Mouse (Mus musculus) cerebellum, postnatal 36 days (tissue): ENCODE data around the gene Hist2h3b.

ENCODE experiments used
- DNase-seq, 2 experiments: peaks; one replicate each; pipeline ENCODE4 v3.0.0; 2021 to 2022; ENCODE audit warnings: mixed read lengths in 2 of 2

The Hist2h3b gene

DNA sequence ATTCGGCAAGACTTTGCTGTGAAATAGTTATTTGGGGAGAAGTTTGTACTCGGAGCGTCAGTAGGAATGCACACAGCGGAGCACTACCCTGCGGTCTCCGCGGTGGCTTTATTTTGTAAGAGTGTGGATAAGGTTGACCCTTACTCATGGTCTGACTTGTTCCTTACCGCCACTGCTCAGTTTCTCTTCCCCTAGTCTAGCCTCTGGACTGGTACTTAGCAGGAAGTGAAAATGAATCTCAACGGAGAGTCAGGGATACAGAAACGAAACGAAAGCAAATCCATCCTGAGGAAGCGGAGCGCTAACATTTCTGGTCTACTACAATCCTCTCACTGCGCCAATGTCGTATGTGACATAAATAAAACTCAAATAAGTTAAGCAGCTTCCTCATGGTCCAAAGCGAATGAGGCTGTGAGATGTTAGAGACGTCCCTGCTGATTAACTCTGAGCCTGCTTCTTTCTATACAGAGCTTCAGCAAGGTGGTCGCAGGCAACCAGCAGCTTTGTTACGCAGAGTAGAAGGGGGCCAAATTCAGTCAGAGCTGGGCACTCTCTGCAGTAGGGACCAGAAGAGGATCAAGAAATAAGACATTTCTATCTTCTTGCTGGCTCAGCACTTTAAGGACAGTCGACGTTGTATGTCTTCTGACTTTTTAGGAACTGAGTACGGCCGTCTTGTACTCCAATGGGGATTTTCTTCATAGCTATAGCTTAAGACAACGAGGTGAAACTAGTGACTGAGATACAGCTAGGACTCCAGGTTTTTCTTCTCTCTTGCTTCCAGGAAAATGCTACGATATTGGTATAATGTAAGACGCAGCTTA lies 32.5 kb downstream of the Hist2h3b start:
- no peak for DNase-seq

DNA sequence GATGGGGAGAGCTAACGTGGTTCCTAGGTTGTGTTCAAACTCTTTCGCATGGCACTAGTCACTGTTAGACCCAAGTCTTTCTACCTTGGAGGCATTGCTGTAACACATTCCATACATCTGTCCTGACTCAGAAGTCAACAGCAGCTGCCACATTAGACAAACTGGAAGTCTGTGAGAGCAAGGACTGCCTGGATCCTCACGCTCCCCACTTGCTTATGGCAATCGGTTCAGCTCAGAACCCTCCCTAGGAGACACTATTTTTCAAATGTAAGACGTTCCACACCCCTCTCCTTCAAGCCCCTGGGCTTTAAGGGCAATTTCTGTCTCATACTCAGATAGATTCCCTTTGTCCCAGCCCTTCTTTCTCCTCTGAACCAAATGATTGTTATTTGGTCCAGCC lies 33.6 kb downstream of the Hist2h3b start:
- DNase-seq: no peak

DNA sequence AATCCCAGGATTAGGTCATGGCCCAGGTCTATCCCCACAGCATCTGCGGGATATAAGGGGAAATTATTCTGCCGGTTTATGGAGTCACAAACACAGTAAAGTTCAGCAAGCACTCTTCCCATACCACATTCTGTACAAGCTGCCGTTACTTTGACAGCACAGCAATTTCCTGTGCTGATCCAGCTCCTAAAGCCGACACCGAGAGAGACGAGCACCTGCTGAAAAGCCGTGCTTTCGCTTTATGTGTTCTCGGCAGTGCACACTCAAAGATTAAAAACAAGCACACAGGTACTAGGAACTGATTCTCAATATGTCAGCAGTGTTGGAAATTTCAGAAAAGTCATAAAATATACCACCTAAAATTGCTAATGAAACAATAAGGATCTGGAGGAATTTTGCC lies 38.1 kb downstream of the Hist2h3b start:
- no peak for DNase-seq

DNA sequence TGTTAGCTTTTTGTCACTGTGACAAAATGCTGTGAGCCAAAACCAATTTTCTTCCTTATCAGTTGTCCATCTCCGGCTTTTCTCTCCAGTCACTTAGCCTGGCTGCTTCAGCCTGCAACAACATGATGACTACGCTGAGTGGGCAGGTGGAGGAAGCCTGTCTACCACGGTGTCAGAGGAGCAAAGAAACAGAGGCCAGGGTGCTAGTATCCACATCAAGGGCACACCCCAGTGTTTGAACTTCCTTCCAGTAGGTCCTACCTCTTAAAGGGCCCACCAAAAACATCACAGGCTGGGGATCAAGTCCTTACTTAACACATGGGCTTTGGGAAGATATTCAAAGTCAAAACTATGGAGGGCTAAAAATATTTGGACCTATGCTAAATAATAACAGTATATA lies 41.0 kb downstream of the Hist2h3b start:
- DNase-seq: no peak

DNA sequence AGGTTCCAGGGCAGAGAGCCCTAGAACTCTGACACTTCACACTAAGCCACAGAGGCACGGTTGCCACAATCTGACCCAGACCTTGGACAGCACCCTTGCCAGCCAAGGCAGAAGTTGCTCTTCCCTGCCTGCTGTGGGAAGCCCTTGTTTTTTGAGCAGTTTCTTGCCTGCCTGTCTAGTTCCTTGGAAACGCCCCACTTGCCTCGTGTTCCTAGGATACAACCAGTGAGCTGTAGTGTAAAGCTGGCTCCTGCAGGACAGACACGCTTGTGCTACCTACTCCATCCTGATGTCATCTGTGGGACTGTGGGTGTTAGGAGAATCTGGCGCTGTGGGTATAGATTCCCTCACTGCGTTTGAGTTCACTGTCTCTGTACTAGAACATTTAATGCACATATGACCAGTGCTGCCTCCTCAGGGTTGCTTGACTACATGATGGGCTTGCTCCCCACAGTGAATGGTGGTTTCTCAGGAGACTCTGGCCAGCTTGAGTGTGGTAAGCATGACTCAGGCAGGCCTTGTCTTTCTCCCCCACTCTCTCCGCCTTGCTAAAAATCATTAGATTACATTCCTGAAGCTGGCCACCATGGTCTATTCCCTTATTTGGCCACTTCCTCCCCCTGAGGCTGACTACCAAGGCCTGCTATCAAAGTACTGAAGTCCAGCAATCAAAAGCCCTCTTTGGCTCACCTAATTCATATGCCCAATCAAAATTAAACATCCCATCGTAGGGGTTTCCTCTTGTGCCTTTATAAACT lies 44.1 kb downstream of the Hist2h3b start:
- no peak for DNase-seq
